Mouse (Mus musculus): ENCODE results near the gene Tcf7l2.

Gene Tcf7l2

DNA sequence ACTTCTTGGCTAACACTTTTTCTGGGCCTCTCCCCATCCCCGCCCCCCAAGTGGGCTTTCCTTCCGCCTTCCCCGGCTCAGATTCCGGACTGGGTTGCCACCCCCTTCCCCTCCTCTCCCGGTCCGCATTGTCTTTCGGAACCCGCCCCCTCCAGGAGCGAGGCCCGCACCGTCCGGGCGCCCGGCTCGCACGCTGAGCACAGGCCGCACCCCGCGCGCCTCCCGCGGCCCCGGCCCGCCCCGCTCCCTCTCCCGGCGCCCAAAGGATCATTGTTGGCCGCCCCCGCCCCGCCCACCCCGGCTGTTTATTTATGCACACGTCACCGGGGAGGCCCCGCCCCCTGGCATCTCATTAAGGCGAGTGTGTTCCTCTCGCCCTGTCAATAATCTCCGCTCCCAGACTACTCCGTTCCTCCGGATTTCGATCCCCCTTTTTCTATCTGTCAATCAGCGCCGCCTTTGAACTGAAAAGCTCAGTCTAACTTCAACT lies at the start of gene Tcf7l2:
Gene Tcf7l2 (plus strand): TSS at position 382 of the 490 bp plus-strand sequence.
- TF ChIP-seq GATA4 (IDR thresholded peaks at IDR 0.05; ENCODE audit: insufficient replicate concordance, low read length), result 0 out of 2 replicates have a peak, but pooled peaks have one; percentile 22

DNA sequence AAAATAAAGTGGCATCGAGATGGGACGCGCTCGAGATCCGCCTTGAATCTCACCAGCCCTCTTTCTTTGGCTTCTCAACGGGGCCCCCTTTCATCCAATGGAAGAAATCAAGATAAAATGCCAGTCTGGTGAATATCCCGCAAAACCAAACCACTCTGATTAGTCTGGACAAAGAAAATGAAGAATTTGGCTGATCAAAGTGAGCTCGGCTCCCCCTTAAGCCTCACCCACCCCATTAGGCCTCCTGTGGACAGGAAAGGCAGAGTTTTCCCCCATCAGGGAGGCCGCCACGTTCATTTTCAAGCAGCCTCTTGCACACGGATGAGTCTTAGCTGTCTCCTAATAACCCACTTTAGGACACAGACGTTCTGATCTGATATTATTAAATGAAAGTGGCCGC lies 47.0 kb upstream of the Tcf7l2 start:
- TF ChIP-seq GATA4 (IDR thresholded peaks at IDR 0.05; ENCODE audit: insufficient replicate concordance, low read length), result no peak

DNA sequence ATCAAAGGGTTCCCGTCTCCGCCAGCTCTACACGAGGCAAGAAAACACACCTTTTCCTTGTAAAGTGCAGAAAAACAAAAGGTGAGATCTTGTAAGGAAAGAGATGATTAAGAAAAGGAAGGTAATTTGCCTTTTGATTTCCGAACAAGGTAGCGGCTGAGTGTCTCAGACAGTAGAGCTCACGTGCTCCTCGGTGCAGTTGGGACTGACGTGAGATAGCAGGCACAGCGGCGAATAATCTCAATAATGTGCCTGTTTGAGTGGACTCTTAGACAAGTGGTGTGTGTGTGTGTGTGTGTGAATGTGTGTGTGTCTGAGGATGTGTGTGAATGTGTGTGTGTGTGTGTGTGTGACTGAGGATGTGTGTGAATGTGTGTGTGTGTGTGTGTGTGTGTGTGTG lies 46.2 kb upstream of the Tcf7l2 start:
- TF ChIP-seq GATA4 (IDR thresholded peaks at IDR 0.05; ENCODE audit: insufficient replicate concordance, low read length), result no peak

DNA sequence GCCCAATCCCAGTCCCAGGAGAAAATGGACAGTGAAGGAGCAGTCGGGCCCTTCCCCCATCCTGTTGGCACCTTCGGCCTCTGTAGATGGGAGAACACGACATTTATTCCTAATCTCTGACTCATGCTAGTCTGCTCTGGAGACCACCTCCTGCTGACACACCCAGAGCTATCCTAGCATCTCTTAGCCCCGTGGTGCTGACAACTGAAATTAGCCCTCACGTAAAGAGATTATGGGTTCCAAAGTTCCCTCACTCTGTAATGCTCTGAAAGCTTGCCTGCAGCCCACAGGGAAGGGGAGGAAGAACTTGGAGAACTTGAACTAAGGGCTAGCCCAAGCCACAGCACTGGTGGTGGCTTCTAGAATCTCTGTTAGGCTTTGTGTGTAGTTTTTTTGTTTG lies 42.7 kb upstream of the Tcf7l2 start:
- TF ChIP-seq GATA4 (IDR thresholded peaks at IDR 0.05; ENCODE audit: insufficient replicate concordance, low read length), result no peak

DNA sequence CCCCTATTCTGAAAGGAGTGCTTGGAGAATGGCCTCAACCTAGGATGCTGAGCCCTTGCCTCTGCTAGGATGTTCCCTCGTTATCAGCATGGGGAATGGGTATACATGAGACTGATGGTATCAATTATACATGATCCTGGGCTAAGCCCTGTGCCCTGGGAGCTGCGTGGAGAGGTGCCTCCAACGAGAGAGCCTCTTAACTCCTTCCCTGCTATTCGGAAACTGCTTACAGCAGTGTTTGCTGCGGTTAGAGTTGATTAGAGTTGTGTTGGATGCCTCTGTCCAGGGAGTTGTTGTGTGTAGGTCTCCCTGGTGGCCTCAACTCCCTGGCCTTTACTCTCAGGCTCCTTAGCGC lies 41.4 kb upstream of the Tcf7l2 start:
- TF ChIP-seq GATA4 (IDR thresholded peaks at IDR 0.05; ENCODE audit: insufficient replicate concordance, low read length), result no peak

DNA sequence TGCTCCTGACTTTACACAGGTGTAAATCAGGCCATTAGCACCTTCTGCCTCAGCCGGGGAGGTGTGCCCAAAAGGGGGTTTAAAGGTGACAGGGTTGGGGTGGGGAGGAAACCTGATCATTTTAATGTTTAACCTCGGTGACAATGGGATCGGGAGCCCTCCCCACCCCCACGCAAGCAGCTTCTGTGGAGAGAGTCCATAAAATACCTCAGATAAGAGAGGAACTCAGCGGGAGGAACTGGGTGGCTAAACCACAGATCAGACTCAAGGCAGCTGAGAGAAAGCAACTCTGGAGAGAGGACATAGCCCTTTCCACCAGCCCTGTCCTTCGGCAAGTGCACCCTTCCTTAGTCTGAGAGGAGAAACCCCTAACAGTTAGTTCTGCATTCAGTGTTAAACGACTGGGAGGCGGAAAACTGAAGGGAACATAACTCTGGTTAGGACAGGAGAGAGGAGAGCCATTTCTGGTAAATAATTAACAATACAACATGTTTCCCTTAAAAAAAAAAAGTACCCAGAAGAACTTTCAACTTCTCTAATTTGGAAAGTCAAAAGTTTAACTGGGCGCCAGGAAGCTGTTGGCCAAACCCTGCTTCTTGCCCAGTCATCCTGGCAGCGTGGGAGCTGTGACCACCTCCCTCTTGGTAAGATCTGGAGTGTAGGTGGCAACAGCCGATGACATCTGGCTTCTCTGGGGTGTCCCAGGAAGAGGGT lies 40.9 kb upstream of the Tcf7l2 start:
- peak; percentile 45; the same call in 1 of the 2 replicates for TF ChIP-seq GATA4 (IDR thresholded peaks at IDR 0.05; ENCODE audit: insufficient replicate concordance, low read length)

DNA sequence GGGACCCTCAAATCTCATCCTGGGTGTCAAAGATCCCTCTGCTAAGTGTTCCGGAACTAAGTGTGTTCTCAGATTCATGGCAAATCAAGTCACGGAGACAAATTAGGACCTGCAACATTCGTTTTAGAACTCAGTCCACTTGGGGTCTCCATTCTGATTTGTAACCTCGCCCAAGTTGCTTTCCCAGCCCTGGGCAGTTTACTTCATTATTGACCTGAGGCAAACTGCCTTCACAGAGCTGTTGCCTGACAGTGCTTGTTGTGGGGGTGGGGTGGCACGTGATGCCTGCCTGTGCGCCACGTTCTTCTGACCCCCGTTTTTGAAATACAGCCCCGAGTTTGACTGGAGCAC lies 40.4 kb upstream of the Tcf7l2 start:
- no peak for TF ChIP-seq GATA4 (IDR thresholded peaks at IDR 0.05; ENCODE audit: insufficient replicate concordance, low read length)

DNA sequence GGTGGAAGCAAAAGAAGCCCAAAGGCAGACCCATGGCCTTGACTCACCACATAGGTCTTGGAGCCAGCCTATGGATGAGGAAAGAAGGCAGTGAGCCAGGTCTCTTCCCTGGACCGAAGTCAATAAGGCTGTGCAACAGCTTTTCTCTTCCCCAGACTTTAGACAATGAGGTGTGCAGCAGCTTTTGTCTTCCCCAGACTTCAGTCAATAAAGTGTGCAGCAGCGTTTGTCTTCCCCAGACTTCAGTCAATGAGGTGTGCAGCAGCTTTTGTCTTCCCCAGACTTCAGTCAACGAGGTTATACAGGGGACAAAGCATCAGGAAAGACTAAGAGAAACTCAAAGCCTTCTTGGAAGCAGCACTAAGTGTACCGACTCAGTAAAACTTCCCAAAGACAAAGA lies 39.5 kb upstream of the Tcf7l2 start:
- TF ChIP-seq GATA4 (IDR thresholded peaks at IDR 0.05; ENCODE audit: insufficient replicate concordance, low read length), result no peak

DNA sequence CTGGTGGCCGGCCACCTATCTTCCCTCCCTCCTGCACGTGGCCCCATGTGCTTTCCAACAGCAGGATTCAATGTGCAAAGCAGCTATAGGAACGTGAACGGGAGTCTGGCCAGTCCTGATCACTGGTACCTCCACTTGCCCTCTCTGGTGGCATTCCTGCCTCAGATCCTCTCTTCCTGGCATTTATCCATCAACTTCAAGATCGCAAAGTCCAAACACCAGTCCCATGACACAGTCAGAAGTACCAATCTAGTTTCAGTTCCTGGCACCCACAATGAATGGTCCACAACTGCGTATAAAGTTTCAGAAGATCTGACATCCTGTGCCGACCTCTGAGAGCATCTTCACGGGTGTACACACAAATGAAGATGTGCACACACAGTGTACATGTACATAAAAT lies 38.9 kb upstream of the Tcf7l2 start:
- no peak for TF ChIP-seq GATA4 (IDR thresholded peaks at IDR 0.05; ENCODE audit: insufficient replicate concordance, low read length)

DNA sequence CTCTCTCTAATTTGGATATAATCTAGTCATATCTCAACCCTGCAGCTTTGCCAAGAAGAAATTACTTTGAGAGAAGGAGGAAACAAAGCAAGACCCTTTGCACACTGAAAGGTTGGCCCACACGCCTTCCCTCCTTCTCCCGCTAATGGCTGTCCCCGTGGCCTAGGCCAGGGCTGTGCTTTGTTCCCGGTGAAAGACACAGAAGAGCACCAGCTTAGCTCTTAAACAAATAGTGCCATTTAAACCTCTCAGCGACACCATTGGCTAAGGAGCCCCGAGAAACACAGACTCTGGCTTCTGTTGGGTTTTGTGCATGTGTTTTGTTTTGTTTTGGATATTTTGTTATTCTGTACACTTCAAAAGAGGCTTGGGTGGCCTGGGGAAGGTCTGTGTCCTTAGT lies 37.5 kb upstream of the Tcf7l2 start:
- TF ChIP-seq GATA4 (IDR thresholded peaks at IDR 0.05; ENCODE audit: insufficient replicate concordance, low read length), result no peak

DNA sequence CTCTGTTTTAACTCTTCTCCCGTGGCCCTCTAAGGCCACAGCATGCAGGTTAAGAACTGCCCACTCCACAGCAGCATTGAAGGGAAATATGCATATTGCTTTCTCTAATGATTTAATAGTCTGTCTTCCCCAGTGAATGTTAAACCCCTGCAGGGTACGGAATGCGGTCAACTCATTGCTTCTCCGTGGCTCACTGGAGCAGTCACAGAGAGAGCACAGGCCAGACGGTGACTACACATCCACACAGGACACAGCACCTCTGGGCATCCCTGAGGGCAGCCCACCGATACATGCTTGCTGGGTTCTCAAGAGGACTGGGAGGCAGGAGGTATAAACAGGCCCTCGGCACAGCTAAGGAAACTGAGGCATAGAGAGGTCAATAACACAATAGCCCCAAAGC lies 35.3 kb upstream of the Tcf7l2 start:
- no peak for TF ChIP-seq GATA4 (IDR thresholded peaks at IDR 0.05; ENCODE audit: insufficient replicate concordance, low read length)

DNA sequence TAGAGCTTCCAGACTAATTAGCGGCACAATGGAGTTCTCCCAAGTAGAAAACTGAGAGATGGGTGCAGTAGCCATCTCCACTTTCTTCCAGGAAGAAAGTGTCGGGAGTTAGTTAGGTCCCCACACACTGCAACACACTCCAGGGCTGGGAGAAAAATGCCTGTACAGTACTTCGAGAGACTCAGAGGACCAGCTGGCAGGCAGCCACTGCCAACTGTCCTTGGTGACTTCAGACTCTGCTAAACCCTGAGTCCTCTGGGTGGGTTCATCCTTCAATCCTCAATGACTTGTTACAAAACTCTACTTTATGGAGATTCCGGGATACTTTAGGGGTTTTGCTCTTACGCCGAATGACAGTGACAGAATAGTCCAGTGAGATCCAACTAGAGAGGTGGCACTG lies 34.8 kb upstream of the Tcf7l2 start:
- TF ChIP-seq GATA4 (IDR thresholded peaks at IDR 0.05; ENCODE audit: insufficient replicate concordance, low read length), result no peak

DNA sequence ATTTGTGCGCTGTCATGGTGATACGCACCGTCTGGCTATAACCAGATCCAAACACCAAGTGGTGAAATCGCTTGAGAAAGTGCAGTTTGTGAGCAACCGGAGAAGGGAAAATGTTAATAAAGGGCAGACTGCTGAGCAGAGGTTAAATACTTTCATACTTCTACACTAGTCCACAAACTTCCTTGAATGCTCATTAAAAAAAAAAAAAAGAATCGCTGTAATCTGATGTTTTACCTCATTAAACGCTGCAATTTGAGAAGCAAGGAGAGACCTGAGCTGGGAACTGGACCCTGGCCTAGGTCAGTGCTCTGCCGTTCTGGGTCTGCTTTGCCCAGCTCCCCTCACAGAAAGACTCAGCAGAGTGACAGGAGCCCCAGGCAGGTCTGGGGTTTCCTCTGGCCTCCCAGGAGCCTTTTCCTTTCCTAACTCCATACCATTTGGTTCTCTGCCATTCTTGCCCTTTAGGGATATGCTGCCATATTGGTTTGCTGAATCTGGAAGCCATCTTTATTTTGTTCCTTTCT lies 33.5 kb upstream of the Tcf7l2 start:
- no peak for TF ChIP-seq GATA4 (IDR thresholded peaks at IDR 0.05; ENCODE audit: insufficient replicate concordance, low read length)

DNA sequence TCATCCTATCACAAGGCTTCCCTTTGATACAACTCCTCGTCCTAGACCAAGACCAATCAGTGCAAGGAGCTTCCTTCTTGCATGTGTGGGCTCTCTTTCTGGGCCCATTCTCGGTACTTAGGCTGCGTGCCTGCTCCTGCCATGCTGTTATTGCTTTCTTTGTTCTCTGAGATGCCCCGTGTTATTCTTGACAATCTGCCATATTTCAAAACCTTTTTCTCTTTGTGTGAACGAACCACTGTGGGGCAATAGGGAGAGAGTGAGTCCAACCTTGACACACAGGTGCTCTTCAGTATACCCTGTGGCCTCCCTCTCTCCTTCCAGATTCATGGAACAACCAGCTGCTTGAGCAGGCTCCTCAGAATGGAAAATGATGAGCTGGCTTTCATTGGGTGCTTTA lies 30.8 kb upstream of the Tcf7l2 start:
- no peak for TF ChIP-seq GATA4 (IDR thresholded peaks at IDR 0.05; ENCODE audit: insufficient replicate concordance, low read length)

DNA sequence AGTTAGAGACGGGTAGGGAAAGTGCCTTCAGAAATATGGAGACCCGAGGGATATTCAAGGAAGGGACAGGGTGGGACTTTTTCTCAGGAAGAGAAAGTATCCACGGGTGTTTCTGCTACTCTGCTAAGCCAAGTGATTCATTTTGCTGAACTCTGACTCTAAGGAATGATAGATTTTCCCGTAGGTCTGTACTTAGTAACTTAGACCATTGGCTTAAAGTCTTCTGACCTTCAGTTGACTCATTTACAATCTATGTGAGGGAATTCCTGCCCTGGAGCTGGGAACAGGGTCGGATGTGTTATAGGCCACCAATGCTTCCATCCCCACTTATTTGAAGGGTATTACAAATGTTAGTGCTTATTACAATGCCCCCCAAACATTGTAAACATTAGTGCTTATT lies 29.9 kb upstream of the Tcf7l2 start:
- TF ChIP-seq GATA4 (IDR thresholded peaks at IDR 0.05; ENCODE audit: insufficient replicate concordance, low read length), result no peak

DNA sequence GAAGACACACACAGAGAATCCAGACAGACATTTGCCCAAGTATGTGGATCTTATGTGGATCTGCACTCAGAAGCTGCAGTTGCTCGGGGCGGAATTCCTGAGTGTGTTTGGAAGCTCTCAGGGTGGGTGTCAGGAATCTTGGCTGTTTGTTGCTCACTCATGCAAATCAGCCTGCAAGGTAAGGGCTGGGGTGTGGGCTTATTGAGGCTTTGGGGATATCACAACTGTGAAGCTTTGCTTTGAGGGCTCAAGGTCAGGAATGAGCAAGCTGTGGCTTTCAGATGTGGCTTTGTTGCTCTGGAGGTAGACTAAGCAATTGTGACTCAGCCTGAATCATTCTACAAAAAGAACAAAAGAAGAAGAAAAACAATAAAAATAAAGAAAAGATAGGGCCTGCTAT lies 28.9 kb upstream of the Tcf7l2 start:
- no peak for TF ChIP-seq GATA4 (IDR thresholded peaks at IDR 0.05; ENCODE audit: insufficient replicate concordance, low read length)

DNA sequence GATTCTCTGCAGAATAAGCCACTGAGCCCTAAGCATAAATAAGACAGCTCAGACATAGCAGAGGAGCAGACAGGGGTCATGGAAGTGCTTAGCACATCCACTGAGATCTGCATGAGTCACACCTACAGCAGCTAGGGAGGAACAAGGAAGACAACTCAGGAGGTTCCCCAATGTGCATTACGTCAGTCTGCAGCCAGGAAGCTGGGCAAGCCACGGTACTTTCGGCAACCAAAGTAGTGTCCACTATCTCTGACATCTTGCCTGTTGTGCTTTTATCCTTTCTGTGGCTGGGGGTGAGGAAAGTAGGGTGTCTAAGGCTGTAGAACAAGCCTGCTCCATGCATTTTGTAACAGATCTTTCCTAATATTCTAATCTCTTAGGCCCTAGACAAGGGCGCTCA lies 27.6 kb upstream of the Tcf7l2 start:
- TF ChIP-seq GATA4 (IDR thresholded peaks at IDR 0.05; ENCODE audit: insufficient replicate concordance, low read length), result no peak

All from liver, adult (tissue).